Mouse (Mus musculus) embryonic facial prominence, embryonic 11.5 days (tissue): ENCODE measurements around the gene Nfe2l2. TPM values are rescaled to one million over a fixed set of nuclear protein-coding genes. Genes with fewer than 3 reads are reported as not detected.

ENCODE experiments used
- ATAC-seq: fragments of 200-750 bp; cut with Nextera tagmentation; replicated peaks from 2 replicates; pipeline ENCODE4 v1.8.0; 2017; ENCODE audit warnings: low read depth; ENCODE audit not compliant: insufficient number of reproducible peaks, low FRiP score, low TSS enrichment
- DNase-seq: peaks from one replicate; pipeline ENCODE4 v3.0.0-alpha.2; 2015; ENCODE audit warnings: low spot score
- H3K27ac ChIP-seq: fragments of 300-500 bp; sonication (generic); replicated peaks from 2 replicates; pipeline ENCODE4 v1.5.1; 2014; ENCODE audit warnings: mild to moderate bottlenecking, low read depth, low read length, control low read depth
- H3K27me3 ChIP-seq: fragments of 300-500 bp; sonication (generic); 2 replicates; pipeline ENCODE4 v1.6.1; 2014; ENCODE audit warnings: mild to moderate bottlenecking, low read length, moderate library complexity, mixed read lengths; ENCODE audit not compliant: control insufficient read depth, insufficient read depth
- H3K36me3 ChIP-seq: fragments of 300-500 bp; sonication (generic); replicated peaks from 2 replicates; pipeline ENCODE4 v1.6.1; 2014; ENCODE audit warnings: low read depth, mild to moderate bottlenecking, low read length, moderate library complexity, mixed read lengths; ENCODE audit not compliant: control insufficient read depth, insufficient read depth
- H3K4me1 ChIP-seq: fragments of 300-500 bp; sonication (generic); 2 replicates; pipeline ENCODE4 v1.6.1; 2014; ENCODE audit warnings: low read length, mixed read lengths; ENCODE audit not compliant: control insufficient read depth, insufficient read depth
- H3K4me2 ChIP-seq: fragments of 300-500 bp; sonication (generic); 2 replicates; pipeline ENCODE4 v1.6.1; 2014; ENCODE audit warnings: low read depth, mild to moderate bottlenecking, control low read depth, low read length, moderate library complexity
- H3K4me3 ChIP-seq: fragments of 300-500 bp; sonication (generic); 2 replicates; pipeline ENCODE4 v1.5.1; 2014; ENCODE audit warnings: low read depth, low read length, control low read depth
- H3K9ac ChIP-seq: fragments of 300-500 bp; sonication (generic); replicated peaks from 2 replicates; pipeline ENCODE4 v1.6.1; 2014; ENCODE audit warnings: mild to moderate bottlenecking, control low read depth, low read length
- H3K9me3 ChIP-seq: fragments of 300-500 bp; sonication (generic); replicated peaks from 2 replicates; pipeline ENCODE4 v1.6.1; 2016; ENCODE audit warnings: mild to moderate bottlenecking, low read length, inconsistent platforms, mixed read lengths; ENCODE audit not compliant: control insufficient read depth
- WGBS: fragments of 180-500 bp; shearing (Covaris S2); extraction: QIAGEN DNeasy Blood & Tissue Kit; methylation state at CpG from one replicate; pipeline ENCODE4 v1.1.7; 2014; 5-methylcytosine and 5-hydroxymethylcytosine counted together
- polyA plus RNA-seq: library from polyadenylated mRNA; unstranded; fragments of >200 nt; fragmentation: Nextera tagmentation; extraction: Ambion mirVana; gene quantifications from 2 replicates; pipeline ENCODE4 v1.2.1, GENCODE M21; 2014

Nfe2l2 gene
- polyA plus RNA-seq, 1 experiment from 2014 or later = 49.1 TPM

- under 1% methylated on average over 68 of the region's 102 CpGs for WGBS
- ATAC-seq = peak; percentile 88
- H3K9me3 ChIP-seq = no peaks in the 10 kb centered on the region
These were observed 45.5 kb downstream of the Nfe2l2 start, which contains the start of gene Hnrnpa3 for GRCm38 (mm10) chr2:75658727-75659628. Gene Hnrnpa3 (plus strand): TSS chr2:75659261.

DNA sequence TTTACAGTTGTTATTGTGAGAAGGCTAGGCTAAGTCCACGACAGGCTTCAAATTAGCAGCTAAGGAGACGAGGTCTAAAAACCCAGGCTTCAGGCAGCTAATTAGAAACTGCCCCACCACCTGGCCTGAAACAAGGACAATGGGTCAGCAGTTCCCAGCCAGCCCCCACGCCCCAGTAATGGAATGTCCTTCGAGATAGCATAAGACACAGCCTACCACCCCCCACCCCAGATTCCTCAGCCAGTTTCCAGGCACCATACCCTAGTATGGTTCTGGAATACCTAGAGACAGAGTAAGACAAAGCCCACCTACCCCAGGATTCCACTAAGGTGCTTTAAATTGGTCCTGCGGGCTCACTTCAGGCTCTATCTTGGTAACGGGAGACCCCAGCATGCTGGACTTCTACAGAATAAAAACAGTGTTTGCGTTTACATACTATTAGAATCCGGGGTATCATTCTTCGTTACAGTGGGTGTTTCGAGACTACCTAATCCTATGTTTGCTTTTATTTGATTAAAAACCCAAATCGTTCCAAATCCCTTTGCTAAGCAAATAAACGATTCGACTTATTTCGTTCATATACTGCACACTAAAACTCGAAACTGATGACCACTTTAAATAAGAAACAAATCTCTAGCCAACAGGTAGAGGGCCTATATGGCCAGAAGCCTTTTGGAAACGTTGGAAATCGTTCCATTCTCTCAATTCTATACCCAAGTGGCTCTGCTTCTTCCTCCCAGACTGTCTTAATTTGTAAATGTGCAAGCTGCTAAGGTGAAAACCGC, 46.3 kb downstream of the Nfe2l2 start:
- Histone ChIP-seq H3K9ac (peak overlapping the region; percentile 95), H3K4me3 (peak overlapping the region; percentile 97), H3K4me1 (peaks cover 2% of the 10 kb centered on the region), H3K36me3 (no peaks in the 10 kb centered on the region; the same call in 1 of the 2 replicates), H3K27me3 (no peaks in the 10 kb centered on the region), H3K27ac (peak overlapping the region; percentile 98), H3K9me3 (no peaks in the 10 kb centered on the region), H3K4me2 (peak overlapping the region; percentile 57)
- DNase-seq = peak; percentile 69
- WGBS = 3% methylated on average over 18 of the region's 18 CpGs
- ATAC-seq = 0 out of 2 replicates have a peak, but pooled peaks have one; percentile 24

More at GRCm38 (mm10) chr2:75658727-75659628, 45.5 kb downstream of the Nfe2l2 start, which contains the start of gene Hnrnpa3:
- no peaks in the 10 kb centered on the region for H3K27me3 ChIP-seq
- H3K4me3 ChIP-seq = peak within 1 kb of the TSS; percentile 97
- peaks cover 5% of the 10 kb centered on the region for H3K36me3 ChIP-seq
- peak within 1 kb of the TSS; percentile 100 for H3K9ac ChIP-seq
- peak within 1 kb of the TSS; percentile 79 for H3K4me2 ChIP-seq
- DNase-seq = peak; percentile 99
- H3K27ac ChIP-seq = peak within 1 kb of the TSS; percentile 99
- H3K4me1 ChIP-seq = peaks cover 2% of the 10 kb centered on the region

GRCm38 (mm10) chr2:75656924-75657323, 47.5 kb downstream of the Nfe2l2 start:
- Histone ChIP-seq H3K9ac (no peak overlapping the region), H3K4me1 (peaks cover 2% of the 10 kb centered on the region), H3K36me3 (no peaks in the 10 kb centered on the region), H3K4me3 (no peak overlapping the region), H3K4me2 (no peak overlapping the region), H3K27ac (no peak overlapping the region; the same call in 1 of the 2 replicates), H3K27me3 (no peaks in the 10 kb centered on the region), H3K9me3 (no peaks in the 10 kb centered on the region)
- 92% methylated on average over 5 of the region's 5 CpGs for WGBS
- DNase-seq (no peak), ATAC-seq (no peak)

- H3K36me3 ChIP-seq = no peaks in the 10 kb centered on the region
- no peak for DNase-seq
- no peaks in the 10 kb centered on the region for H3K4me1 ChIP-seq
- H3K4me2 ChIP-seq = no peak overlapping the region
- H3K4me3 ChIP-seq = no peak overlapping the region
- no peaks in the 10 kb centered on the region for H3K27me3 ChIP-seq
- ATAC-seq = no peak
- 80% methylated on average over 1 of the region's 1 CpGs for WGBS
- H3K27ac ChIP-seq = no peak overlapping the region
- no peaks in the 10 kb centered on the region for H3K9me3 ChIP-seq
- no peak overlapping the region for H3K9ac ChIP-seq
These were observed 49.8 kb downstream of the Nfe2l2 start for GRCm38 (mm10) chr2:75654679-75655078.

GRCm38 (mm10) chr2:75653150-75653549, 51.3 kb downstream of the Nfe2l2 start:
- ATAC-seq (no peak), DNase-seq (no peak)
- no peaks in the 10 kb centered on the region for H3K4me1 ChIP-seq
- no peak overlapping the region for H3K9ac ChIP-seq
- no peak overlapping the region for H3K4me2 ChIP-seq
- no peaks in the 10 kb centered on the region for H3K36me3 ChIP-seq
- no peak overlapping the region for H3K27ac ChIP-seq
- H3K9me3 ChIP-seq = no peaks in the 10 kb centered on the region
- no peak overlapping the region for H3K4me3 ChIP-seq
- no peaks in the 10 kb centered on the region for H3K27me3 ChIP-seq

DNA sequence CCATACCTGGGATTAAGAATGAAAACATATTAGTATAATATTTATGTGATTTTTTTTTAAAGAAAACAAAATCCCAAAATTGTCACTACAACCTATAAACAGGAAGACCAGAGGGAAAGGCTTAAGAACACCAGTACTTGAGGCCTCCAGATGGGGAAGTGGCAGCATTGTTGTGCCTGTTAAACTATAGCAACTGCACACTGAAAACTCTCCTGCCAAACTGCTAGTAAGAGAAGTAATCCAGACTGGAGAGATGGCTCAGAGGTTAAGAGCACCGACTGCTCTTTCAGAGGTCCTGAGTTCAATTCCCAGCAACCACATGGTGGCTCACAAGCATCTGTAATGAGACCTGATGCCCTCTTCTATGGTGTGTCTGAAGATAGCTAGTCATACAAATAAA, 54.0 kb downstream of the Nfe2l2 start:
- 74% methylated on average over 1 of the region's 1 CpGs for WGBS
- no peak overlapping the region for H3K4me2 ChIP-seq

GRCm38 (mm10) chr2:75645251-75645650, 59.2 kb downstream of the Nfe2l2 start:
- Histone ChIP-seq H3K4me1 (no peaks in the 10 kb centered on the region), H3K27me3 (no peaks in the 10 kb centered on the region), H3K36me3 (no peaks in the 10 kb centered on the region), H3K9me3 (no peaks in the 10 kb centered on the region), H3K4me3 (no peak overlapping the region), H3K4me2 (no peak overlapping the region), H3K27ac (no peak overlapping the region), H3K9ac (no peak overlapping the region)
- 90% methylated on average over 12 of the region's 12 CpGs for WGBS
- ATAC-seq (no peak), DNase-seq (no peak)

More for the DNA sequence above, 54.0 kb downstream of the Nfe2l2 start:
- Histone ChIP-seq H3K9me3 (no peaks in the 10 kb centered on the region), H3K4me1 (no peaks in the 10 kb centered on the region), H3K4me3 (no peak overlapping the region), H3K36me3 (no peaks in the 10 kb centered on the region), H3K9ac (no peak overlapping the region), H3K27ac (no peak overlapping the region), H3K27me3 (no peaks in the 10 kb centered on the region)
- no peak for DNase-seq
- ATAC-seq = no peak
